Mouse (Mus musculus) NIH3T3 (cell line): ENCODE results near the gene Tmem14c.
A peak's percentile ranks its signal among the peaks of the same experiment; 100 is the strongest.

ENCODE experiments used
- DNase-seq: peaks from one replicate; pipeline ENCODE4 v3.0.0-alpha.2; 2012; ENCODE audit warnings: low read depth

Gene Tmem14c

DNA sequence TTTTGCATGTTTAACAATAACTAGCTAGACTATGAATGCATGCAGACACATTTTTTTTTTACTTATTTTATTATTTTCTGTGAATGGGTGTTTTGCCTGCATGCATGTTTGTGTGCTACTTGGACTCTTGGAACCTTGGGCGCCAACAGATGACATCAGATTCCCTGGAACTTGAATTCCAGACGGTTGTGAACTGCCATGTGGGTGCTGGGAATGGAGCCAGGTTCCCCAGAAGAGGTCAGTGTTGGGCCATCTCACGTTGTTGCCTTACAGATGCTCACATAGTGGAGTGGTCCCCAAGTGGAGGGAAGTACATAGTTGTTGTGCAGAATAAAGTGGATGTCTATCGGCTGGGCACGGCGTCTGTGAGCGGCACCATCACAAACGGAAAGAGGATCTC lies 7.1 kb upstream of the Tmem14c start:
- DNase-seq, result peak; percentile 19

DNA sequence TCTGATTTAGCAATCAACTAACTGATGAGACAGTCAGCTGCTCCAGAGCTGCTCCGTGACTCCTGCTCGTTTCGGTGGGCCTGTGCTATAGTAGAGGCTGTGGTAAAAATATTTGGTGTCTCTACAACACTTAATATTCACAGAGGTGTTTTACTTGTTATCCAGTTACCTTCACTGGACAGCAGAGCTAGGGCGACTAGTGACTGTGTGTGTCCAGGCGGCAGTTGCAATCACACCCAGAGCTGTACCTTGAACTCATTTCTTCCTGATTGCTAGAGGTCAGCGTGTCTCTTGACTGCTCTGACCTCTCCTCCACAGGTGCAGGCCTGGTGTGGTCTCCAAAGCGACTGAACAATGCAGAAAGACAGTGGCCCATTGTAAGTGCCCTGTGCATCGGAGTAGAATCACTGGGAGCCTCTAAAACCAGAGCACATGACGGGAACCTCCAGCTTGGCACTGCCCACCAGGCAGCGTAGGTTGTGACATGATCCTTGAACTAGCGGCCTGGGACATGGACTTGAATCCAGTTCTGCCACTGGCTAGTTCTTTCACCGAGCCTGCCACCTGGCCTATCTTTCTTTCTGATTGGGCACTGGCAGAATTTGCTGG lies 809 bp downstream of the Tmem14c start:
- DNase-seq, result peak; percentile 10

DNA sequence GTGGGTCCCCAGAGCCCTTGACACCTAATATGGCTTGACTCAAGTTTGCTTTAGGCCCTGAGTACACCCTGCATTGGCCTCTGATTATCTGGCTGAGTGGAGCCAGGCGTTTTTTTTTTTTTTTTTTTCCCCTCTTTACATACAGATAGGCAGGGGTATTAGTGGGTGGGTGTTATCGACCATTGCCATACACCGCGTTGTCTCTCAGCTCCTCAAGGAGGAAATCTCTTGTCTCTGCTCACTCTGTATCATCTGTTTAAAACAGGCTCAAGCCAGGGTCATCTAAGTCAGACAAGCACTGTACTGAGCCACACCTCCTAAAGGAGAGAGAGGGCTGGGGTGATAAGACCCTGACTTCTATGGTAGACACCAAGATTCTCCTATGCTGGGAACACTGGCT lies 1.7 kb downstream of the Tmem14c start:
- DNase-seq, result no peak

DNA sequence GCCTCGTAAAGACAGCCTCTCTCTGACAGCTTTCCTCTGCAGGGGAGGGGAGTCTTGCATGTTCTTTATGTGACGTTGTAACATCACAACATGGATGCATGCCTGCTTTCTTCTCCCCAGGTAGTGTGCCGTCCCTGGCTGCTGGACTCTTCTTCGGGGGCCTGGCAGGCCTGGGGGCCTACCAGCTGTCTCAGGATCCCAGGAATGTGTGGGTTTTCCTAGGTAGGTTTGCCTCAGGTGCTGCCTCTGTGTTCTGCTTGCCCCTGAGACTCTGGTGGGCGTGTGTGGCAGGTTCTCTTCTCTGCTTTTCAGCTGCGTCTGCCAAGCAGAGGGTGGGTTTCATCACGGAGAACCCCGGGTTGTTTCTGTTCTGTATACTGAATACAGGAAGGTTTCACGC lies 2.1 kb downstream of the Tmem14c start:
- no peak for DNase-seq

DNA sequence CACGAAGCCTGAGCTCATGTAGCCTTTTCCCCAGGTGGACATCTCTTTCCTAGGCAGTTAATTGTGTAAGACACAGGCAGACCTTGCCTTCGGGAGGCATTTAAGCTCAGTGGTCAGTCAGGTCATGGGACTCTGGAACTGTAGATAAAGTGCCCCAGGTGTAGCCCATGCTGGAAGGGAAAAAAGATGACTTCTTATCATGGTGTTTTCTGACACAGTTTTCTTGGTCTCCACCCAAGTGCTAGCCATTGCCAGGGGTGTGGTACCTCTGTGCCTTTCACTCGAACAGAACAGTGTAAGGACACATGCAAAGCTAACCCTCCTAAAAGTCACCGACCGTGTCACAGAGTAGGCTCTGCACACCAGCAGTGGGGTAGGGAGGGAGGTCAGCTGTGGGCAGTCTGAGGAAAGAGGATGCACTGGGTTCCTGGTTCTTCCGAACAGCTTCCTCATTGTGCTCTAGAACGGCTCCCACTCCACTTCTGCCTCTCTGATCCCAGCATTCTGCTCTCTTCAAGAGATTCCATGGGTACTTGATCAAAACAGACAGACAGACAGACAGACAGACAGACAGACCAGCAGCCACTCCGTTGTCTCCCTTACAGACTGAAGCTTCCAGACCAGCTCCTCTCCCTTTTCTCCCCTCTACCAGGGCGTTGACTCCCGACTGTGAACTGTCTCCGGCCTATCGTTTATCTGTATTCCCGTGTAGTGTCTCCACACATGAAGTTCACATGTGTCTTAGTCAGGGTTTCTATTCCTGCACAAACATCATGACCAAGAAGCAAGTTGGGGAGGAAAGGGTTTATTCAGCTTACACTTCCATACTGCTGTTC lies 2.9 kb downstream of the Tmem14c start:
- DNase-seq, result no peak

DNA sequence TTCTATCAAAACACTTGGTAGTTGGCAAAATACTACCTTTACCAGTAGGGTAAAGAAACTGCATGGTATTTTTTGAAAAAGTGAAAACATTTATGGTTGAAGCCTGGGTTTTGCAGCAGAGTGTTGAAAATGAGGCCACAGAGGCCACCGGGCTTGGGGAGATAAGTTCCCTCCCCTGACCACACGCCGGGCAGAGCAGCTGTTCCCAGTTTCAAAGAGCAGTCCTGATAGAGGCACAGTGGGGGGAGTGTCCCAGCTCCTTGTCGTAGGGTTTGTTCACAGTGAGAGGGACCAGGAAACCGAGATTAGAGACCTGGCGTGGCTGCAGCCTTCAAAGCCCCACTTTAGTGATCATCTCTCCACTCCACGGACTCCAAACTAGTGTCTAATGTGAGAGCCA lies 4.4 kb downstream of the Tmem14c start:
- no peak for DNase-seq

DNA sequence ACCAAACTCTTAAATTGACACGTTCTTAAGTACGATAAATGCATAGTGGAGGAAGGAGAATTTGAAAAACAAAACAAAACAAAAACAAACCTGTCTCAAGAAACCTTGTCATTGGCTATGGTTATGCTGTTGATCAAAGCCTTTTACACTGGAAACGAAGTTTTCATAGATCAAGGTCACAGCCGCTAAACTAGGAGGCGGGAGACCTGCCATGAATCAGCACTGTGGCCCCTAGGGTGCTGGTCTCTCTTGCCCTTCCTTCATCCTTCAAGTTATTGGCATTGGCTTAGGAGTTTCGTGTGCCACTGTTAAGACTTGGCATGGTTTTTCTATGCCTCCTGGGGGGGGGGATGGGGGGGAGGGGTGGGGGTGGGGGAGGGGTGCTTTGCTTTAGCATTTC lies 5.5 kb downstream of the Tmem14c start:
- no peak for DNase-seq

DNA sequence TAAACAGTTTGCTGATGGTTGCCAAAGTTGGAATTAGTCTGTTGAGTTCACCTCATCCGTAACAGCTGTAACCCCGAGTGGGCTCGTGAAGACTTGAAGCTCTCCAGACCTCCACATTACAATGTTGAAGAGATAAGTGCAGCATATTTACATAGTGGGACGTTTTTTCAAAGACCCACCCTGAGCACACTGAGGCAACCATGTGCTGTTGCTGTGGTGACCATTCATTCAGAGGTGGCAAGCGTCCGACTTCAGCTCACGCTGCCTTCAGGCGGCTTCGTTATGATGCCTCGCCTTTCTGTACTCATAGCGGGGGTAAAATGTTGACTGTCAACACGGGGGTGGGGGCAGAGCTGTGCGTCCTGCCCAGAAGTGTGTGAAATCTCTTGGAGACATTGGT lies 6.0 kb downstream of the Tmem14c start:
- no peak for DNase-seq

DNA sequence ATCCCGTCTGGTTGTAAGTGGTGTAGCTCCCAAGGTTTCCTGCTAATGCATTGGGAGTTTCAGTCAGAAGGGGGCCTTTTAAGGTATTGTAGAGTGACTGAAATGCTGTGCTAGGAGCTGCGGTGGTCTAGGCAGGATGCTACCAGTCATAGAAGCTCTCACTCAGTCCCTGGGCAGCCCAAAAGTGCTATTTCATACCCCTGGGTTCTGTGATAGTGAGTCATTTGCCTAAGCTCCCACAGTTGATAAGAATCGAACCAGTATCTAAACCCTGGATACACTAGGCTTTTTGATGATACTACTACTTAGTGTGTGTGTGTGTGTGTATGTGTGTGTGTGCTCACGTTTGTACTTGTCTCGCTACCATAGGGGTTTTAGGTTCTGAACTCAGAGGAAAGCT lies 14.0 kb downstream of the Tmem14c start:
- no peak for DNase-seq

DNA sequence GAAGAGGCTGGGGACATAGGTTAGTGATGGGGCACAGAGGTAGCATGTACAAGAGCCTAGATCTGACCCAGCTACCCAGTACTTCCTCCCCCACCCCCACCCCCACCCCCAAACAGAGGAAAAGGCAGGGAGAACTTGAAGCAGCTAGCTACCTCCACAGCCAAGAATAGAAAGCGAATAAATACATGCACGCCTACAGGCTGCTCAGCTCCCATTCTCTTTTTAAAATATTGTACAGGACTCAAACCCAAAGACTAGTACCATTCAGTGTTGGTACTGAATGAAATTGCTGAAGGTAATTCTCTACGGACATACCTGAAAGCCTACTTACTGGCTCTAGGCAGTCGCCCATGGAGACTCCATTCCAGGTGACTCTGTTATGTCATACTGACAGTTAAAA lies 26.4 kb downstream of the Tmem14c start:
- no peak for DNase-seq

DNA sequence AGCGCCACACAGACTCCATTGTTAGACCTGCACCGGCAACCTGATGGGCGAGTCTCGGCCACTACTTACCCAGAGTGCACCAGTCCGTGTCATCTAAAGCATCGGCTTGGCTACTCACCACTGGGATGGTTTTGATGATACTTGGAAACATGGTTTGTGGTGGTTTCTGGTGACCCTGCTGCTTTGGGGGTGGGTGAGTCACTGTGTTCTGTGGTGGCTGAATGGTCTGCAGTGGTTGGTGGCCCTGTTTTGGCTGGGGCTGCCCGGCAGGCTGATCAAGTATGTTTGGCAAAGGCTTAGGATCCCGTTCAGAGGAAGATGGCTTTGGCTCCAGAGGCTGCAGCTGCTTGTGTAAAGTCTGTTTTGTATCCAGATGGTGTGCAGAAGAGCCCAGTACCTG lies 29.8 kb downstream of the Tmem14c start:
- DNase-seq, result no peak

DNA sequence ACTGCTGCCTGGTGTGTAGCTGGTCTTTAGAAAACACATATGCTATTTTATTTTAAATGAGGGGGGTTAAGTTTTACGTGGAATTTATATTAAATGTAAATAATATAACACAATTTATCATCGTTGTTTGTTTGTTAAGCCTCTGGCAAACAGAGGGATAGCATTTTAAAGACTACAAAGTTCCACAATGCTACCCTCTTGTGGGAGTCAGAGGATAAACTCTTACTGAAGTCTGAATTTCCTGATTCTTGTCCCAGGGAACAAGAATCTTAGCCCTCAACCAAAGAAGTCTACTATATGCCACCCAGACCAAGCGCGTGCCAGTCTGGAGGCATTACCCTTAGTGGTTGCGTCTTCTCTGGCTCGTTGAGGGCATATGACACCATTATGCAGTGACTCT lies 31.2 kb downstream of the Tmem14c start:
- DNase-seq, result peak; percentile 17

DNA sequence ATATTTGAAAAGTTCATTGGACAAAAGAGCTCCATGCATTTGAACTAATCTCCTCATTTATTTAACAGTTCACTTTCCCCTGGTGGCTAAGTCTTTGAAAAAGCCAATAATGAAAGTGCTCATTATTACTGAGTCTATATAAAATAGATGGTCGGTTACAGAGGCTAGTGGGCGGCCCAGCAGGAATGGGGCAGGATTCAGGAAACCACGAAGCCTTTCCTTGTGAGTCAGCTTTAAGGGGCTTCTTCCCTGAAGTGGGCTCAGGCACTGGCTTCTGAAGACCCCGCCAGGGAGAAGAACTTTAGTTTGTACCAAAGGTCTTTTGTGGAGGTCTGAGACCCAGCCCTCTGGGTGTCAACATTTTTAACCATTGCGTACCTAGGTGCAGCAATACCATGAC lies 35.9 kb downstream of the Tmem14c start:
- DNase-seq, result no peak

DNA sequence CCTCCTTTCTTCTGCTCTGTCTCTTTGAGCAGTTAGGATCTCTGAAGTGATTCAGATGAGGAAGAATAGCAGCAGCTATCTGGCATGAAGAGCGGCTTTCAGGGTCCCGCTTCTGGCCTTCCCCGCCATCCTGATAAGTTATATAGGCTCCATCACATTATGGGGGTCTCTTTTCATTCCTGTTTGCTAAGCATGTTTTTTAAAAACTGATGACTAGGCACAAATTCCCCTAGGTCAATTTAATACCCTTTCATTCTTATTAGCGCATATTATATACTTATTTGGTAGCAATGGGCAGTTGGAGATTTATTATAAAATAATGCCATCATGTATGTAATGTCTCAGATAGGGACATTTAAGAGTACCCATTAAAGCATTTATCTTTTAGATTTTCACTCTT lies 51.5 kb downstream of the Tmem14c start:
- DNase-seq, result no peak

DNA sequence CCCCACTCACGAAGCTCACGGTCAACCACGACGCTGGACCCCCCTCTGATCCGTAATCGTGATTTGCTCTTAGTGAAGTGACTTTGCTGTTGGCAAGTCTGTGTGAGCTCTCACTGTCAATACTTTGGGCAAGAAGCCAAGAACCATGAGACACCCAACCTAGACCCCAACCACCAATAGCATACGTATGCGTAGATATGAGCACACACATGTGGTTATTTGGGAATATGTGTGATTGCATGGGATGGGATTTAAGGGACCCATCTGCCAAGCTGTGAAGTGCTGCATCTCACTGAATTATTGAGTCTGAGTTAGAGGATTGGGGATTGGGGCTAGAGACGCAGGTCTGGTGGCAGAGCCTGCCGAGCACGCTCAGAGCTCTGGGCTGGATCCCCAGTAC lies 55.5 kb downstream of the Tmem14c start:
- DNase-seq, result no peak
